Mouse (Mus musculus) lung, postnatal 10 days (tissue): Measurements from ENCODE around the gene Myb.

ENCODE experiments used
- DNase-seq: peaks from one replicate; pipeline ENCODE4 v3.0.0; 2021

Myb gene

GRCm38 (mm10) chr10:21160537-21161358 lies at the start of gene Myb:
Myb (minus strand) TSS chr10:21160984.
- peak; percentile 50 for DNase-seq

- DNase-seq, result no peak
These were observed 46.6 kb upstream of the Myb start for GRCm38 (mm10) chr10:21207378-21207777.

GRCm38 (mm10) chr10:21206232-21206631 lies 45.4 kb upstream of the Myb start:
- no peak for DNase-seq

GRCm38 (mm10) chr10:21204496-21205085 lies 43.8 kb upstream of the Myb start:
- DNase-seq, result no peak

- no peak for DNase-seq
These were observed 43.1 kb upstream of the Myb start for GRCm38 (mm10) chr10:21203886-21204285.

- no peak for DNase-seq
These were observed 42.7 kb upstream of the Myb start for GRCm38 (mm10) chr10:21203461-21203860.

- DNase-seq, result no peak
These were observed 40.0 kb upstream of the Myb start for GRCm38 (mm10) chr10:21200761-21201160.

GRCm38 (mm10) chr10:21200322-21200721 lies 39.5 kb upstream of the Myb start:
- no peak for DNase-seq

GRCm38 (mm10) chr10:21196646-21197116 lies 35.9 kb upstream of the Myb start:
- DNase-seq, result no peak

- no peak for DNase-seq
These were observed 34.8 kb upstream of the Myb start for GRCm38 (mm10) chr10:21195597-21195996.

GRCm38 (mm10) chr10:21193935-21194505 lies 33.2 kb upstream of the Myb start:
- no peak for DNase-seq

GRCm38 (mm10) chr10:21193088-21193934 lies 32.5 kb upstream of the Myb start:
- no peak for DNase-seq

GRCm38 (mm10) chr10:21192436-21192835 lies 31.7 kb upstream of the Myb start:
- DNase-seq, result no peak

GRCm38 (mm10) chr10:21189756-21190397 lies 29.1 kb upstream of the Myb start:
- DNase-seq, result no peak

GRCm38 (mm10) chr10:21189275-21189601 lies 28.5 kb upstream of the Myb start:
- no peak for DNase-seq

- peak; percentile 71 for DNase-seq
These were observed 27.9 kb upstream of the Myb start for GRCm38 (mm10) chr10:21188564-21189274.

GRCm38 (mm10) chr10:21187847-21188246 lies 27.1 kb upstream of the Myb start:
- no peak for DNase-seq

- no peak for DNase-seq
These were observed 25.9 kb upstream of the Myb start for GRCm38 (mm10) chr10:21186733-21187132.

GRCm38 (mm10) chr10:21178711-21179110 lies 17.9 kb upstream of the Myb start:
- no peak for DNase-seq

- no peak for DNase-seq
These were observed 17.5 kb upstream of the Myb start for GRCm38 (mm10) chr10:21178281-21178680.

GRCm38 (mm10) chr10:21172650-21173200 lies 11.9 kb upstream of the Myb start:
- no peak for DNase-seq

GRCm38 (mm10) chr10:21168466-21168865 lies 7.7 kb upstream of the Myb start:
- DNase-seq, result no peak
